Mouse (Mus musculus): Measurements from ENCODE around the gene Mbnl2. TPM values are rescaled to one million over a fixed set of nuclear protein-coding genes. Genes with fewer than 3 reads are reported as not detected.

Mbnl2 gene
- 39.2 and 39.6 TPM in 2 replicates for polyA plus RNA-seq (2014; fragmentation: Nextera tagmentation; extraction: Ambion mirVana)

- WGBS, result 1% methylated on average over 35 of the region's 35 CpGs
- H3K9me3 ChIP-seq (ENCODE audit: control insufficient read depth, low read length), result no peaks in the 10 kb centered on the region
- ATAC-seq (replicated peaks; ENCODE audit: low FRiP score) (peak; percentile 97), DNase-seq (ENCODE audit: low spot score) (peak; percentile 95)
- no peaks in the 10 kb centered on the region for H3K27me3 ChIP-seq (ENCODE audit: control insufficient read depth, insufficient read depth, low read length)
- H3K4me1 ChIP-seq (replicated peaks; ENCODE audit: control insufficient read depth, insufficient read depth, low read length), result peaks cover 19% of the 10 kb centered on the region
- peak within 1 kb of the TSS; percentile 62 for H3K4me3 ChIP-seq (ENCODE audit: low read depth, low read length)
- peak within 1 kb of the TSS; percentile 78 for H3K27ac ChIP-seq (ENCODE audit: low read depth, low read length)
- H3K4me2 ChIP-seq (ENCODE audit: low read depth, low read length, severe bottlenecking), result peak within 1 kb of the TSS; percentile 61
- H3K36me3 ChIP-seq (ENCODE audit: control insufficient read depth, insufficient read depth, low read length), result no peaks in the 10 kb centered on the region
- H3K9ac ChIP-seq (ENCODE audit: low read length), result peak within 1 kb of the TSS; percentile 57
Measured at GRCm38 (mm10) chr14:120275246-120276238, at the start of gene Mbnl2. TSS of gene Mbnl2 (plus strand) at chr14:120275669.

DNA sequence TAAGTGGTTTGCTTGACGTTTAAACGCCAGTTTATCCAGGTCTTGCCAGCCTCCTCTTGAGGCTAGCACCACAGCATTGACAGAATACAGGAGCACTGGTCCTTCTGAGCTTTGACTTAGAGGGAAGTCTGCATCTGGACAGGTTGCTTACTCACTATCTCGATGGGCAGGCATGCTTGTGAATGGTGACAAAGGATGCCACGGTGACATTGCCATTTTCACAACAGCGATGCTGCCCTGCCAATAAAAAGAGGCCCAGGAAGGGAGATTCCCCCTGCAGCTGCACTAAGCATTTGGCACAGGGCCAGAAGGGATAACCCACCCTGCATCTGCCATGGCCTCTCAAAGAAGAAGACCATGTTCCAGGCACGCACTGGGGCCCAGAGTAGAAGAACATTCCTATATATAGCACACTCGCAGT lies 43.4 kb upstream of the Mbnl2 start:
- H3K27ac ChIP-seq (ENCODE audit: low read depth, low read length), result no peak overlapping the region
- no peaks in the 10 kb centered on the region for H3K4me1 ChIP-seq (replicated peaks; ENCODE audit: control insufficient read depth, insufficient read depth, low read length)
- H3K4me2 ChIP-seq (ENCODE audit: low read depth, low read length, severe bottlenecking), result no peak overlapping the region
- no peaks in the 10 kb centered on the region for H3K27me3 ChIP-seq (ENCODE audit: control insufficient read depth, insufficient read depth, low read length)
- no peak overlapping the region for H3K4me3 ChIP-seq (ENCODE audit: low read depth, low read length)
- ATAC-seq (replicated peaks; ENCODE audit: low FRiP score), result no peak
- no peaks in the 10 kb centered on the region for H3K9me3 ChIP-seq (ENCODE audit: control insufficient read depth, low read length)
- no peaks in the 10 kb centered on the region for H3K36me3 ChIP-seq (ENCODE audit: control insufficient read depth, insufficient read depth, low read length)
- DNase-seq (ENCODE audit: low spot score), result no peak
- 82% methylated on average over 7 of the region's 7 CpGs for WGBS
- H3K9ac ChIP-seq (ENCODE audit: low read length), result no peak overlapping the region

DNA sequence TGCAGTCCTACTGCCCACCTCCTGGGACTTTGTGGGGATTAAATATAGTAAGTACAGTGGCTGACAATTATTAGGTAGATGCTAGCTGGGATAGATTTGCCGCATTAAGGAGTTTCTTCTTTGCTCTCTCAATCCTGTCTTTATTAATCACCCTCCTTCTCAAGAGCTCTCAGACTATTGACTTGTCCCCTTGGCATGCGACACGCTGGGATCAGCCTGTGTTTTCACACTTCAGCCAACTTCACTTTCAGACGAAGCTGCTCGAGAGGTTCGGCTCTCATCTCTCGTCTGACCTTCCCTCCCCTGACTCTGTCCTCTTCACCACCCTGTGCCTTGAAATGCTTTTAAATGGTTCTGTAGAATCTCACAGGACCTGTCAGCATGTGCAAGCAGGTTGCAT lies 39.9 kb upstream of the Mbnl2 start:
- no peaks in the 10 kb centered on the region for H3K4me1 ChIP-seq (replicated peaks; ENCODE audit: control insufficient read depth, insufficient read depth, low read length)
- no peaks in the 10 kb centered on the region for H3K9me3 ChIP-seq (ENCODE audit: control insufficient read depth, low read length)
- WGBS, result 78% methylated on average over 7 of the region's 7 CpGs
- no peak overlapping the region for H3K4me3 ChIP-seq (ENCODE audit: low read depth, low read length)
- ATAC-seq (replicated peaks; ENCODE audit: low FRiP score), result no peak
- no peak overlapping the region for H3K27ac ChIP-seq (ENCODE audit: low read depth, low read length)
- no peak for DNase-seq (ENCODE audit: low spot score)
- H3K36me3 ChIP-seq (ENCODE audit: control insufficient read depth, insufficient read depth, low read length), result no peaks in the 10 kb centered on the region
- H3K9ac ChIP-seq (ENCODE audit: low read length), result no peak overlapping the region
- no peaks in the 10 kb centered on the region for H3K27me3 ChIP-seq (ENCODE audit: control insufficient read depth, insufficient read depth, low read length)
- H3K4me2 ChIP-seq (ENCODE audit: low read depth, low read length, severe bottlenecking), result no peak overlapping the region

DNA sequence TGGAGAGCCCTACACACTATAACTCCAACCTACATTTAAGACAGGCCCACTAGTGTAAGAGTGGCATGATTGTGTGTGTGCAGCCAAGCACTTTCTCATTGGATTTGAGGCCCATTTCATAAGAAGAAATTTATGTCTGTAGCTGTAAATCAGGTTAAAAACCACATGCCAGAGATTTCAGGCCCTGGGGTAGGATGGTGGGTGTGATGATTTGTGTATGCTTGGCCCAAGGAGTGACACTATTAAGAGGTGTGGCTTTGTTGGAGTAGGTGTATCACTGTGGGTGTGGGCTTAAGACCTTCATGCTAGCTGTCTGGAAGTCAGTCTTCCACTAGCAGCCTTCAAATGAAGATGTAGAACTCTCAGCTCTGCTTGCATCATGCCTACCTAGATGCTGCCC lies 37.0 kb upstream of the Mbnl2 start:
- DNase-seq (ENCODE audit: low spot score), result no peak
- Histone ChIP-seq H3K36me3 (ENCODE audit: control insufficient read depth, insufficient read depth, low read length) (no peaks in the 10 kb centered on the region), H3K4me3 (ENCODE audit: low read depth, low read length) (no peak overlapping the region), H3K4me2 (ENCODE audit: low read depth, low read length, severe bottlenecking) (no peak overlapping the region), H3K9me3 (ENCODE audit: control insufficient read depth, low read length) (no peaks in the 10 kb centered on the region), H3K27me3 (ENCODE audit: control insufficient read depth, insufficient read depth, low read length) (no peaks in the 10 kb centered on the region), H3K27ac (ENCODE audit: low read depth, low read length) (no peak overlapping the region), H3K9ac (ENCODE audit: low read length) (no peak overlapping the region), H3K4me1 (replicated peaks; ENCODE audit: control insufficient read depth, insufficient read depth, low read length) (no peaks in the 10 kb centered on the region)
- no peak for ATAC-seq (replicated peaks; ENCODE audit: low FRiP score)

GRCm38 (mm10) chr14:120240209-120240608 lies 35.3 kb upstream of the Mbnl2 start:
- DNase-seq (ENCODE audit: low spot score) (no peak), ATAC-seq (replicated peaks; ENCODE audit: low FRiP score) (no peak)
- no peaks in the 10 kb centered on the region for H3K27me3 ChIP-seq (ENCODE audit: control insufficient read depth, insufficient read depth, low read length)
- H3K9me3 ChIP-seq (ENCODE audit: control insufficient read depth, low read length), result no peaks in the 10 kb centered on the region
- H3K4me2 ChIP-seq (ENCODE audit: low read depth, low read length, severe bottlenecking), result no peak overlapping the region
- H3K4me3 ChIP-seq (ENCODE audit: low read depth, low read length), result no peak overlapping the region
- H3K27ac ChIP-seq (ENCODE audit: low read depth, low read length), result no peak overlapping the region
- H3K36me3 ChIP-seq (ENCODE audit: control insufficient read depth, insufficient read depth, low read length), result no peaks in the 10 kb centered on the region
- WGBS, result 68% methylated on average over 4 of the region's 4 CpGs
- no peaks in the 10 kb centered on the region for H3K4me1 ChIP-seq (replicated peaks; ENCODE audit: control insufficient read depth, insufficient read depth, low read length)
- H3K9ac ChIP-seq (ENCODE audit: low read length), result no peak overlapping the region

DNA sequence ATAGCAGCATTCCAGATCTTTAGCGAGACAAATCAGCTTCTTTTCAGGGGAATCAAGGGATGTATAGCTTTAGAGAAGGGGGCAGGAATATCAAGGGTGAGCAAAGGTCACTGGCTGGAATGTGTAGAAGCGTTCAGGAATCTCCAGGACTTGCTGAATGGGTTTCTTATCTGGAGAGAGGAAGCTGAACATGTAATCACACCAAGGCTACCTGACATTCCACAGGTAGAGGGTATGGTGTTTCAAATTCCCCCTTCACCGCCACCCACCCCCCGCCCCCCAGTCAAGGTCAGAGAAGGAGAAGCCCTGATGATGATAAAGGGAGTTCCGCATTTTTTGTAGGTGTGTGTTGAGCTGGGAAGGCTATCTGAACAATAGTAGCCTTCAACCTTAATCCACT lies 32.8 kb upstream of the Mbnl2 start:
- Histone ChIP-seq H3K4me1 (replicated peaks; ENCODE audit: control insufficient read depth, insufficient read depth, low read length) (no peaks in the 10 kb centered on the region), H3K27ac (ENCODE audit: low read depth, low read length) (no peak overlapping the region), H3K9me3 (ENCODE audit: control insufficient read depth, low read length) (no peaks in the 10 kb centered on the region), H3K9ac (ENCODE audit: low read length) (no peak overlapping the region), H3K36me3 (ENCODE audit: control insufficient read depth, insufficient read depth, low read length) (no peaks in the 10 kb centered on the region), H3K27me3 (ENCODE audit: control insufficient read depth, insufficient read depth, low read length) (no peaks in the 10 kb centered on the region), H3K4me2 (ENCODE audit: low read depth, low read length, severe bottlenecking) (no peak overlapping the region), H3K4me3 (ENCODE audit: low read depth, low read length) (no peak overlapping the region)
- ATAC-seq (replicated peaks; ENCODE audit: low FRiP score) (no peak), DNase-seq (ENCODE audit: low spot score) (no peak)
- 73% methylated on average over 5 of the region's 5 CpGs for WGBS

DNA sequence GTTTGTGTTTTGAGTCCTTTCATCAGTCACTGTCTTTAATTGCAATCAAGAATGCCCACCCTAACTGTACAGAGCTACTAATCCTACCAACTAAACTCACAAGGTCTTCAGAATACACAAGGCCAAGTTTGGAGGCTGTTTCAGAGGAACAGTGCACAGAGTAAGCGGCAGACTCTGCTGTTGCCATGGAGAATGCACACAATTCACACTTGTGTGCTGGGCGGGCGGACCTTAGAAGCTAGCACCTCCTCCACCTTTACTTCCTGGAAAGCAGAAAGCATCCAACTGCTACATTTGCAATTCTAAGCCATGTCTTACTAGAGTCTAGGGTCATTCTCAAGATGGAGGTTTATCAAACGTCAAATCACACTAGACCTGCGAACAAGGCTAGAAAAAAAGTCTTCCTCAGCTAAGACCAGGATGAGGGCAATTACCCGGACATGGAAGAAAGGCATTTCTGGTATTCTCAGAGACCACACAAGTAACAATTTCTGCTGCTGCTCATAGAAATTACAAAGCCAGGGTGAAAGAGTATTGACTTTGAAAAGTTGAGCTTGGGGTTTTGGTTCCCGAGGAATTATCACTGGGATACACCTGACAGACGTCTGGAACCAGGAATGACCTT lies 30.3 kb upstream of the Mbnl2 start:
- no peak overlapping the region for H3K9ac ChIP-seq (ENCODE audit: low read length)
- no peaks in the 10 kb centered on the region for H3K4me1 ChIP-seq (replicated peaks; ENCODE audit: control insufficient read depth, insufficient read depth, low read length)
- ATAC-seq (replicated peaks; ENCODE audit: low FRiP score) (no peak), DNase-seq (ENCODE audit: low spot score) (no peak)
- no peaks in the 10 kb centered on the region for H3K36me3 ChIP-seq (ENCODE audit: control insufficient read depth, insufficient read depth, low read length)
- H3K4me3 ChIP-seq (ENCODE audit: low read depth, low read length), result no peak overlapping the region
- no peaks in the 10 kb centered on the region for H3K9me3 ChIP-seq (ENCODE audit: control insufficient read depth, low read length)
- no peak overlapping the region for H3K4me2 ChIP-seq (ENCODE audit: low read depth, low read length, severe bottlenecking)
- WGBS, result 83% methylated on average over 8 of the region's 8 CpGs
- no peaks in the 10 kb centered on the region for H3K27me3 ChIP-seq (ENCODE audit: control insufficient read depth, insufficient read depth, low read length)
- no peak overlapping the region for H3K27ac ChIP-seq (ENCODE audit: low read depth, low read length)

DNA sequence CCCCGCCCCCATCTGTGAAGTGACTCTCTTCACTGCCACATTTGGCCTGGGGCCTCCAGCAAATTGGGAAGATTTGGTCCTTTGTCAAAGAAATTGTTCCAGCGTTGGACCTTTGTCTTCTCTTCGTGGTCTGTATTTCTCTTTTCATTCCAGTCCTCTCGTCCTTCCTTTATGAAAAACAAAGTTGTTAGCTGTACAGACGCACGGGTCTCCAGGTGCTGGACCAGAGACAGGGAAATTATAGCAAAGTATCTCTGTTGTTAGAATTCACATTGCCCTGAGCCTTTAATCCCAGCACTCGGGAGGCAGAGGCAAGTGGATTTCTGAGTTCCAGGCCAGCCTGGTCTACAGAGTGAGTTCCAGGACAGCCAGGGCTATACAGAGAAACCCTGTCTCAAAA lies 22.1 kb upstream of the Mbnl2 start:
- Histone ChIP-seq H3K9ac (ENCODE audit: low read length) (no peak overlapping the region), H3K27me3 (ENCODE audit: control insufficient read depth, insufficient read depth, low read length) (no peaks in the 10 kb centered on the region), H3K4me1 (replicated peaks; ENCODE audit: control insufficient read depth, insufficient read depth, low read length) (no peaks in the 10 kb centered on the region), H3K9me3 (ENCODE audit: control insufficient read depth, low read length) (no peaks in the 10 kb centered on the region; the same call in 1 of the 2 replicates), H3K27ac (ENCODE audit: low read depth, low read length) (no peak overlapping the region), H3K36me3 (ENCODE audit: control insufficient read depth, insufficient read depth, low read length) (no peaks in the 10 kb centered on the region), H3K4me3 (ENCODE audit: low read depth, low read length) (no peak overlapping the region), H3K4me2 (ENCODE audit: low read depth, low read length, severe bottlenecking) (no peak overlapping the region)
- ATAC-seq (replicated peaks; ENCODE audit: low FRiP score) (no peak), DNase-seq (ENCODE audit: low spot score) (no peak)
- 82% methylated on average over 7 of the region's 7 CpGs for WGBS

Measured in forebrain, embryonic 11.5 days (tissue).